Mouse (Mus musculus): ENCODE data around the gene Vmn1r26.
"Not testable (repeated sequence)": the region's sequence is repeated elsewhere in the genome, so short reads cannot be mapped to it uniquely, and the experiment has no call there.

GRCm38 (mm10) chr6:57961403-57961802, 53.6 kb downstream of the Vmn1r26 start, which contains the start of gene Vmn1r24:
- TF ChIP-seq CTCF (IDR thresholded peaks at IDR 0.05; ENCODE audit: control insufficient read depth, insufficient read depth, insufficient replicate concordance, low read depth, low read length); POLR2A (IDR thresholded peaks at IDR 0.05; ENCODE audit: control insufficient read depth, low read depth, low read length): not testable (repeated sequence)

All from testis, adult 2 months (tissue).